Mouse (Mus musculus) erythroblast, adult 5-6 weeks (primary cell): ENCODE results near the gene Olfr453. TPM values are rescaled to one million over a fixed set of nuclear protein-coding genes. Genes with fewer than 3 reads are reported as not detected.

Experiments
- ATAC-seq: replicated peaks from 2 replicates; pipeline ENCODE4 v1.8.0; 2016; ENCODE audit warnings: moderate number of reproducible peaks, mild to moderate bottlenecking, moderate TSS enrichment, inconsistent platforms; ENCODE audit not compliant: poor library complexity, low FRiP score, severe bottlenecking
- total RNA-seq, 2 experiments: library from RNA; stranded (forward) in 1 of 2; stranded (reverse) in 1 of 2; fragments of 150-400 nt in 1 of 2; fragments of 200-764, 138-1000 nt in 1 of 2; gene quantifications; 2 replicates each; pipeline versions ENCODE4 v1.2.3 to v1.2.4; 2015 to 2017; ENCODE audit warnings: low replicate concordance in 2 of 2

Gene Olfr453
- total RNA-seq (2015; ENCODE audit: low replicate concordance) (not detected in 2 replicates), total RNA-seq (2017; ENCODE audit: low replicate concordance) (not detected in 2 replicates)

DNA sequence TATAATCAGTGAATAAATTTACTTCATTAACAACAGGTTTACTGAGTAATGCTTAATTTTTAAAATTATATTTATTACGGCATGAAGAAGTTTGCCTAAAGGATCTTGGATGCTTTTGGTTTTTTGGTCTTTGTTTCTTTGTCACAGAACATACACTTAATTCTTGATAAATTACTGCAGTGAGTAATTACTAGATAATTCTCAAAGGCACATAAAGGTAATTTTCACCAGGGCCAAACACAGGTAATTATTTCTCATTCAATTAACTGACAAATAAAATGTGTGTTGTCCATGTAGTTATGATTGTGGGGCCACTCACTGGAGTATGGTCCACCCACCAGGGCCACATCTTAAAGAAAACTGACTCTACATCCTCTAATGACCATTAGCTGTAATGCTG is at the start of gene Olfr453:
Olfr453 (plus strand) TSS at position 301 of the 400 bp plus-strand sequence.
- ATAC-seq = no peak

DNA sequence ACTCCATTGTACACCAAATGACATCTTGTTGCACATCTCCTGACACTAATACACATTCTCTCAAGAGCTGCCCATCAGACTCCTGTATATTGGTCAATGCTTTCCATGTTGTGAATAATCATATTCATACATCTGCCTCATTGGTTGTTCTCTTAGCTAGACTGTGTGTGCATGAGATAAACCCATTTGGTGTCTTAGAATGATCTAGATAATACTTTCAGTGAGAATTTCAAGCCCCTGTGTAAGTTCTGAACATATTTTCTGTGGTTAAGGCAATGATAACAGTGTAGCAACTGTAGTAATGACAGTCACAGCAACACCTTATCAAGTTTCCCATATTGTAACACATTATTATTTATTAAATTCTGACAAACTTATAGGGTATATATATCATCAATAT is 49.4 kb upstream of the Olfr453 start:
- ATAC-seq = no peak

DNA sequence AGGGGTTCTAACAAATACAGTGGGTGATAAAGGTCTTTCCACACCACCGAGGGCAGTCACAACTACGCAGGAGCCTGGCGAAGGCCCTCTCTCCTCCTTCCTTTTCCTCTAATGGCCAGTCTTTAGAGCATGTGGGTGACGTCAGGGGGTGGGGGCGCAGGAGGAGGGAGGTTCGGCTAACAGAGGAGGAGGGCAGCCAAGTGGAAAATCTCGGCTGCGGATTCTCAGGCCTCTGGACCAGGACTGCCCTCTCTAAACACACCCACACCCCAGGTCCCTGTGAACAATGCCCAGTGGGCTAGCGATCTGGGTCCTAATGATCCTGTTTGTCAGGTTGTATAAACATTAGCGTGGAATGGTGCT is 47.0 kb upstream of the Olfr453 start:
- no peak for ATAC-seq

DNA sequence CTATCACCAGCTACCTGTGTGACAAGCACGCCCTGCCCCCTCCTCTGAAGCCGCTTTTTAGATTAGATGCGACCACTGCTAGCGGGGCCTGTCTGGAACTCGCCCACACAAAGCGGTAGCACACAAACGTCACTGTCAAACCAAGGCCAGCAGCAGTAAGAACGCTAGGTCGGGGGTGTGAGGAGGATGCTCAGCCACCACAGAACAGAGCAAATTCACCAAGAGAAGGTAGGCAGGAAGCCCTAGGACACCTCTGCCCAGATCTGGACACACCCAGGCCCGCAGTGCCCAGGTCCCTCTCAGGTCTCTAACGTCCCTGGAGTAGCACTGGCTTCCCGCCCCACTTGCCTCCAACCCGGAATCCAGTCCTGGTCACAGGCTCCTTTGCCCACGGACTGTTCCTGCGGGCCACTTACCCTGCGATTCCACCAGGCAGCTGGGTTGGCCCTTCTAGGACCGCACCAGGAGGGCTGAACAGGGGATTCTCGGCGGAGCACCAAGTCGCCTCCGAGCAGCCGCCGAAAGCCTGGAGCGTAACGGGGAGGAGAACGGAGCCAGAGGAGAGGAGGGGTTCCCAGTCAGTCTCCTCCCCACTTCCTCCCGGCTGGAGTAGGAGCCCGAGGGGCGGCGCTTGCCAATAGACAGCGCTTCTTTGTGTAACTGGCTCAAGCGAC is 46.5 kb upstream of the Olfr453 start:
- ATAC-seq = no peak

DNA sequence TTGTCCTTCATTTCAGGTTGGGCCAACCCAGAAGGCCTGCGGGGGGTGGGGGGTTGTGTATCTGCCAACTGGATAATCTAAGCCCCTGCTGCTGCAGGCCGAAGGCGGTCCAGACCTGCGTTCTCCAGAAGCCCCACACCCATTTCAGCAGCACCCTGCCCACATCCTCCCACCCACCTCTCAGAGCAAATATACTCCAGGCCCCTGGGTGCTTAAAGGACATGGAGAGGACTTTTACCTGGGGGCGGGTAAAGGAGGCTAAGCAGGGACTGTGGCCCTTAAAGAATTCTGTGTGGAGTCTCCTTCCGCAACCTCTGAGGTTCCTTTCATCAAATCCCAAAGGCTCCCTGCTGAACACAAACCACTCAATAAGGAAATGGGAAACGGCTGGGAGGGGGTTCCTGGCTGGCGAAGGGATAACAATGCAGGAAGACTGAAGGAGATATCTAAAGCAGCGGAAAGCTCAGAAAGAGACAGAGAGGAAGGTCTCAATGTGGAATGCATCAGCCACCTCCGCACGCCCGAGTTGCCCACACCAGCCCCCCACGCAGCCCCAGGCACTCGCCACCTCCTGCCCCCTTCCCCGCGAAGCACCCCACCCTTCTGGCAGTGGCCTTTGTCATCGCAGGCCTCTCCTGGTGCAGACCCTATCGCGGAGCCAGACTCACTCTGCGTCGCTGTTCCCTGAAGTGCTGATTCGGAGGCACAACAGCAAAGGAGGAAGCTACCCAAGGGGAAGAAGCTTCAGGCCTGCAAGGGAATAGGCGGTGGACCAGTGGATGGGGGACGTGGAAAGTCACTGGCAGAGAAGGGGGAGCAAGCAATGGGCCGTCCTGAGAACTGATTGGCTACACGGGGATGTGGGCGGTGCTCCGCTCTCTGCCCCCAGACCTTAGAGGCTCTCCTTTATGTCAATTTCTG is 29.6 kb upstream of the Olfr453 start, which contains the start of gene Tcaf1:
Tcaf1 (minus strand) TSS at position 798 of the 921 bp plus-strand sequence.
- ATAC-seq = no peak

DNA sequence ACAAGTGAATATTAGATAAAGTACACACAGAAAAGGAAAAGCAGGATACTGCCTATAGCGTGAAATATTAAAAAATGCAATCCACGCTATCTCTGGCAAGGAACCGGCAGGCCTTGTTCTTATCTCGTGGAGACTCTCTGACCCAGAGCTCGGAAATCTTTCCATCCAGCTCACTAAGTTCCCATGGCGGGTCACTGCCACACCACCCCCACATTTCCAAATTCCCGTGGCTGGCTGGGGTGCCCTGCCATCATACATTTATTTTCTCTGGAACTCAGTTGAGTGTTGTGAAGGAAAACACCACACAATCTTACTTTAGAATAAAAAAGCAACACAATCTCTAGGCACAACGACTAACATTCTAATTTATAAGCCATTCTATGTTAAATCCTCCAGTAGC is 24.5 kb upstream of the Olfr453 start:
- ATAC-seq = no peak

DNA sequence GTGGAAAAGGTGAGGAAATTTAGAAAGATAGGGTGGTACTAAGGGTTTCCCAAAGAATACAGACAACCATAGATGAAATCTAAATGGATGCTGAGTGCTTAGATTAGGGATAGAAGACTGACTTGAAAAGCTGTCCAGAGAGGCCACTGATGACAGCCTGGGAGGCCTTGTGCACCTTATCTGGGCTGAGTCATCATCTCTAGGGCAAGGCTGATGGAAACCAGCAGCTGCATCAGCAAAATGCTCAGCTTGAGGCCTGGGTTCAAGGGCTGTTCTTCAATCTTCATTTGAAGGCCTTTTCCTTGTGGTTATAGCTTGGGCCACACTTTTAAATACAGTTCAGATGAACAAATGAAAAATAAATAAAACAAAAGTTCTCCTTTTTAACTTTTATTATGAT is 21.2 kb upstream of the Olfr453 start:
- no peak for ATAC-seq

DNA sequence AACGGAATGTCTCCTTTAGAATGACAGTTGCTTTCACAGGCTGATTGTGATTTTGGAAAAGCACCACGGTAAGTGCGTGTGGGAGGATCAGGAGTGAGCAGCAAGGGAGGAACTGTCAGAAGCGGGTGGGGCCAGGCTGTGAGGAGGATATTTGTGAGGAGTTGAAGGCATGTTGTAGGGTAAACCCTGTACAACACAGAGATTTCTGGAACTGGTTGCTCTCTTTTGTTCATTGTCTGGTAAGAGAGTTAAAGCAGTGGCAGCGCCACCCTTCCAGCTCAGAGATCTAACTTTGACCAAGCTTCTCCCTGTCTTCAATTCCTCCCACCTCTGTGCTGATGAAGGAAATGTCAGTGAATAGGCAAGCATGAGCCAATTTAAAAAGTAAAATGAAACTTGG is 3.1 kb downstream of the Olfr453 start:
- ATAC-seq = no peak

DNA sequence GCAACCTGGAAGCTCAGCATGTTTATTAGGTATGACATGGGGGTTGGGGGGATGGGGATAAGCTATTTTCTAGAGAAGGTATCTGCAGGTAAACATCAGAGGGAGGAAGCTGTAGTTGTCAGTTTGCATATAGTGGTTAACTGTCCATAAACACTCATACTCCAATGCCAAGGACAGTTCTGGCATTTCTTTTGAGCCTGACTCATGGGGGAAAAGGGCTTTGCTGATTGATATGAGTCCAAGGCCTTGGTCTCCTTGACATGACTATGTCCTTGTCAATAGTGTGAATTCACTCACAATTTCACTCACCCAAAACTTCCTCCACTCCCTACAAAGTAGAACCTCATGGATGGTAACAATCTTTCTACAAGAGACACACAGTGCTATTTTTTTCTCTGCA is 8.7 kb downstream of the Olfr453 start:
- no peak for ATAC-seq

DNA sequence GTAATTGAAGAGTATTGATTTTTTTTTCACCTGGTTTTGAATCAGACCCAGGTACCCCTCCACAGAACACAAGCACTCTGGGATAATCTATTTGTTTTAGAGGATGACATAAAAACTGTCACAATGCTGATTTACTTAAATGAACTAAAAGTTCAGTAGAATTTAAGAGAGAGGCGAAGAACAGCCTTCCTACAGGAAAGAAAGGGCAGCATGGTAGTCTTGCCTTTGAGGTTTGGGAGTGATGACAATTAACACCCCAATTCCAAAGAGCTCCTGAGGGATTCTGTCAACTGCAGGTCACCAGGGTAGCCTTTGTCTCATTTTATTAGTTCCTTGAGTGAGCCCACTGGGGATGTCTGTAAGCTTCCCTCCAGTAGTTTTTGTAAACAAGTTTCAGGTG is 16.9 kb downstream of the Olfr453 start, which contains the start of gene Olfr38:
Olfr38 (plus strand) TSS at position 301 of the 400 bp plus-strand sequence.
- ATAC-seq = no peak

DNA sequence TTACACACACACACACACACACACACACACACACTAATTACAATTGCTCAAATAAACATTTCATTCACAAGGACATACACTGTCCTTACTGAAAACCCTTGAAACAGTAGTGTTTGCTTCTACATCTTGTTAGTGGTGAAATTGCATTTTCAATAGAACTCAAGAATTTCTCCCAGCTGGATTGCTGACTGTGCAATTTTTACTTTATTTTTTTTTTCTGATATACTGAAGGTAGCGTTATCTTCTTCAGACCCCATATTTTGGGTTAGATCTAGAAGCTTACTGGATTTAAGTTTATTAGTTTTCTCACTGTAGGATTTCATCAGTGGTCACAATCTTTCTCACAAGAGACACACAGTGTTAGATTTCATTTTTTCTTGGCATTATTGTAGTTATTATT is 37.9 kb downstream of the Olfr453 start:
- no peak for ATAC-seq

DNA sequence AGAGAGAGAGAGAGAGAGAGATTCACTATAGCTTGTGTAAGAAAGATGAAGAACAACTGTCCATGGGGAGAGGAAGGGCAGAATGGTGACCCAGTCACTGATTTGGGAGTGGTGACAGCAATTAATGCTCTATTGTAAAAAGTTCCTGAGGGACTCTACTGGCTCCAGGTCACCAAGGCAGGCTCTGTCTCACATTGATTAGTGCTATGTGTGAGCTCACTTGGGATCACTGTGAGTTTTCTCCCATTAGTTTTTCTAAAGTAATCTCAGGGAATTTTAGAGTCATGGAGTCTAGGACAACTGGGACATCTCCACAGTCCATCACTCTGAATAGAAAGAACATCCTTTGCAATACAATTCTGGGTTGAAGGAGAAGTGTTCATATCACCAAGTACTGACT is 45.6 kb downstream of the Olfr453 start, which contains the start of gene Olfr452:
Olfr452 (plus strand) TSS at position 301 of the 400 bp plus-strand sequence.
- no peak for ATAC-seq

DNA sequence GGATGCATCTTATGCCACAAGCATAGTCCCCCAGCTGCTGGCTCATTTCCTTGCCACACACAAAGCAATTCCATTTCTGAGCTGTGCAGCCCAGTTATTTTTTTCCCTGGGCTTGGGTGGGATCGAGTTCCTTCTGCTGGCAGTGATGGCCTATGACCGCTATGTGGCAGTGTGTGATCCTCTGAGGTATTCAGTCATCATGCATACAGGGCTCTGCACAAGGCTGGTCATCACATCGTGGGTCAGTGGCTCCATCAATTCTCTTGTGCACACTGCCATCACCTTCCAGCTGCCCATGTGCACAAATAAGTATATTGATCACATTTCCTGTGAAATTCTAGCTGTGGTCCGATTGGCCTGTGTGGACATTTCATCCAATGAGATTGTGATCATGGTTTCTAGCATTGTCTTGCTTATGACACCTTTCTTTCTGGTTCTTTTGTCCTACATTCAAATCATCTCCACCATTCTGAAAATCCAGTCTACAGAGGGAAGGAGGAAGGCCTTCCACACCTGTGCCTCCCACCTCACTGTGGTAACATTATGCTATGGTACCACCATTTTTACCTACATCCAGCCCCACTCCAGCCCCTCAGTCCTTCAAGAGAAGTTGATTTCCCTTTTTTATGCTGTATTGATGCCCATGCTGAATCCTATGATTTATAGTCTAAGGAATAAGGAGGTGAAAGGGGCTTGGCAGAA is 51.2 kb downstream of the Olfr453 start:
- ATAC-seq = no peak

DNA sequence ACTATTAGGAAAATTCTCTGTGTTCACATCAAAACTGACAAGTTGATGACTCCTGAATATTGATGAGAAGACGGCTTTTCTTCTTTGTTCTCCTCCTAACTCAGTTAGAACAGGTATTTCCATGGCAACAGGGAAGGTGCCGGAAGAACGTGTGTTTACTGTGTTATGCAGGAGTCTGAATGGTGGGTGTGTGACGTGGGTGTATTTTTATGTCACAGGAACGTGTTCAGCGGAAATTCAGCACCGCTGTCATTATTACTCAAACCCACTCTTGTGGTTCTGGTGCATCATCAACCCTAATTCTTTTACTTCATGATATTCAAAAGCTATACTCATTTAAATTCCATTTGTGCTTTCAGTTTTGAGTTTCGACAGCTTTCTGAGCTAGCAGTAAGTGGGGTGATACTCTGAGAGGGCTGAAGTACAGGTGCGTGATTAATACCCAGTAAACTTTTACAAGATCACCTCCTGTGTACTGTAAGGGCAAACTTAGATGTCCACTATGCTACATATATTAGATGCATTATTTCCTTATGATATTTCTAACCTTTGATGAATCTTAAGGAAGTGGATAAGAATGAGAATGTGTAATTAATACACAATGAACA is 51.9 kb downstream of the Olfr453 start:
- ATAC-seq = no peak

DNA sequence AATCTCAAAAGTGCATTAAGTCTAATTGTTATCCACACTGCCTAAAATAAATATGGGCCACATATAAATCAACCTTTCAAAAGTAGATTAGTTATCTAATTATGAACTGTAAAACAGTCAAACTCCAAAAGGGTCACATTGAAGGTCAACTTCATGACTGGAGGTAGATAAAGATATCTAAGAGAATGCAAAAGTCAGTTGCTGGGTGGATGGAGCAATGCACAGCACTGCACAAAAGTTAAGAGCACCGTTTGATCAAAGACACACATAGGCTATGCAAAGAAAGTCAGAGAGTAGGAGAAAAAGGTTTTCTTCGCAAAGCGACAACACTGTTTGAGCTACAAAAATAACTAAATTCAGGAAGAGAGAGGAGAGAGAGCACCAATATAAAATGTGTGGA is 55.8 kb downstream of the Olfr453 start:
- ATAC-seq = no peak

Other genes starting within 250 kb of the Olfr453 start
- not detected in 2 replicates for gene Olfr455, start 191.8 kb upstream of the Olfr453 start, total RNA-seq (2015; ENCODE audit: low replicate concordance)
- gene Olfr455, start 191.8 kb upstream of the Olfr453 start, total RNA-seq (2017; ENCODE audit: low replicate concordance) = not detected in 2 replicates
- not detected in 2 replicates for gene Tcaf3, start 141.7 kb upstream of the Olfr453 start, total RNA-seq (2015; ENCODE audit: low replicate concordance)
- gene Tcaf3, start 141.7 kb upstream of the Olfr453 start, total RNA-seq (2017; ENCODE audit: low replicate concordance) = 0.42 TPM in 1 of 2 replicates, not detected in the other
- not detected in 2 replicates for gene Tcaf2, start 94.1 kb upstream of the Olfr453 start, total RNA-seq (2015; ENCODE audit: low replicate concordance)
- not detected in 2 replicates for gene Tcaf2, start 94.1 kb upstream of the Olfr453 start, total RNA-seq (2017; ENCODE audit: low replicate concordance)
- not detected in 2 replicates for gene Tcaf1, start 29.3 kb upstream of the Olfr453 start, total RNA-seq (2015; ENCODE audit: low replicate concordance)
- gene Tcaf1, start 29.3 kb upstream of the Olfr453 start, total RNA-seq (2017; ENCODE audit: low replicate concordance) = not detected in 2 replicates
- not detected in 2 replicates for gene Olfr38, start 17.0 kb downstream of the Olfr453 start, total RNA-seq (2015; ENCODE audit: low replicate concordance)
- gene Olfr38, start 17.0 kb downstream of the Olfr453 start, total RNA-seq (2017; ENCODE audit: low replicate concordance) = not detected in 2 replicates
- not detected in 2 replicates for gene Olfr452, start 45.7 kb downstream of the Olfr453 start, total RNA-seq (2015; ENCODE audit: low replicate concordance)
- gene Olfr452, start 45.7 kb downstream of the Olfr453 start, total RNA-seq (2017; ENCODE audit: low replicate concordance) = not detected in 2 replicates
- not detected in 2 replicates for gene Olfr450, start 72.6 kb downstream of the Olfr453 start, total RNA-seq (2015; ENCODE audit: low replicate concordance)
- gene Olfr450, start 72.6 kb downstream of the Olfr453 start, total RNA-seq (2017; ENCODE audit: low replicate concordance) = not detected in 2 replicates
- not detected in 2 replicates for gene Olfr449, start 95.0 kb downstream of the Olfr453 start, total RNA-seq (2015; ENCODE audit: low replicate concordance)
- not detected in 2 replicates for gene Olfr449, start 95.0 kb downstream of the Olfr453 start, total RNA-seq (2017; ENCODE audit: low replicate concordance)
- 0.58 TPM in 1 of 2 replicates, not detected in the other for gene Olfr448, start 151.1 kb downstream of the Olfr453 start, total RNA-seq (2015; ENCODE audit: low replicate concordance)
- gene Olfr448, start 151.1 kb downstream of the Olfr453 start, total RNA-seq (2017; ENCODE audit: low replicate concordance) = not detected in 2 replicates
- not detected in 2 replicates for gene Olfr447, start 169.5 kb downstream of the Olfr453 start, total RNA-seq (2015; ENCODE audit: low replicate concordance)
- gene Olfr447, start 169.5 kb downstream of the Olfr453 start, total RNA-seq (2017; ENCODE audit: low replicate concordance) = not detected in 2 replicates
- not detected in 2 replicates for gene Olfr446, start 182.0 kb downstream of the Olfr453 start, total RNA-seq (2015; ENCODE audit: low replicate concordance)
- not detected in 2 replicates for gene Olfr446, start 182.0 kb downstream of the Olfr453 start, total RNA-seq (2017; ENCODE audit: low replicate concordance)
- not detected in 2 replicates for gene Olfr444, start 209.7 kb downstream of the Olfr453 start, total RNA-seq (2015; ENCODE audit: low replicate concordance)
- not detected in 2 replicates for gene Olfr444, start 209.7 kb downstream of the Olfr453 start, total RNA-seq (2017; ENCODE audit: low replicate concordance)